Mouse (Mus musculus): ENCODE results near the gene Cpsf6. TPM values are rescaled to one million over a fixed set of nuclear protein-coding genes. Genes with fewer than 3 reads are reported as not detected.
A peak's percentile ranks its signal among the peaks of the same experiment; 100 is the strongest.
"Not testable (repeated sequence)": the region's sequence is repeated elsewhere in the genome, so short reads cannot be mapped to it uniquely, and the experiment has no call there.

Gene Cpsf6
- total RNA-seq, 2 experiments from 2014 or later: 79.2 to 83.6 TPM

DNA sequence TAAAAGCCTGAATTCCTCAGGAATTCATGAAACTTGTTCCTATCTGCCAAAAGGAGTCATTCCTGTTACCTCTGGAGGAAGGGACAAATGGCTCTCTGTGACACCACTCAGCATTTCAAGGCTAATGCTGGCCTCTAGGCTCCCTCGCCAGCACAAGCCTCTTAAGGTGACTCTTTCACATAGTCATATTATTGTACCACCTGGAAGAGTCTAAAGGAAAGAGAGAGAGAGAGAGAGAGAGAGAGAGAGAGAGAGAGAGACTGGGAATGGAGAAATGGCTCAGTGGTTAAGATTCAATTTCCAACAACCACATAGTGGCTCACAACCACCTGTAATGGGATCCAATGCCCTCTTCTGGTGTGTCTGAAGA lies 9.5 kb upstream of the Cpsf6 start:
- no peak for ATAC-seq (replicated peaks; ENCODE audit: low FRiP score, poor library complexity, severe bottlenecking)

DNA sequence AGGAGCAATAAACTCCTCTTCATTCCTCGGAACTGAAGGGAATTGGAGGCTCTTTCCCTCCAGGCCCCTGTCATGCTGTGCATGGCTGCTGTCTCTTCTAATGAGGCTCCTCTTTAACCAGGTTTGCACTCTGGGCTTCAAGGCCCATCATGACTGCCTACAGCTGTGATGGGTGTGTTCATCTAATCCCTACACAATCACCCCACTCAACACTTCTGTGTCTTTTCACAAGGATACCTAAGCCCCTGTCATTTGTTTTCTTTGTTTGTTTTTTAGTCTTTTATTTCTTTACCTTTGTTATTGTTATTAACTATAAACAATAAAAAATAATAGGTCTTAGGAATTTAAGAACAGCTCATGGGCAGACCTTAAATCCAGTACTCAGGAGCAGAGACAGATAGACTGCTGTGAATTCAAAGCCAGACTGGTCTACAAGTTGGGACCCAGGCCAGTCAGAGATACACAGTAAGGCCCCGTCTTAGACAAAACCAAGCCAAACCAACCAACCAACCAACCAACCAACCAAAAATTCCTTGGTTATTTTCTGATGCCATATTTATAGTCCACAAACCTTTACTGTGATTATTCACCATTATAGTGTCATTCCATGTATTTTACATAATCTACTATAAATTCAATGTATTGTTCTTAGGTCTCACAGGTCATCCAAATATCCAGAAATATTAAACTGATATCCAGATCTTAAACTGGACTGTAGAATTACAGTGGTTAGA lies 9.0 kb upstream of the Cpsf6 start:
- ATAC-seq (replicated peaks; ENCODE audit: low FRiP score, poor library complexity, severe bottlenecking): no peak

DNA sequence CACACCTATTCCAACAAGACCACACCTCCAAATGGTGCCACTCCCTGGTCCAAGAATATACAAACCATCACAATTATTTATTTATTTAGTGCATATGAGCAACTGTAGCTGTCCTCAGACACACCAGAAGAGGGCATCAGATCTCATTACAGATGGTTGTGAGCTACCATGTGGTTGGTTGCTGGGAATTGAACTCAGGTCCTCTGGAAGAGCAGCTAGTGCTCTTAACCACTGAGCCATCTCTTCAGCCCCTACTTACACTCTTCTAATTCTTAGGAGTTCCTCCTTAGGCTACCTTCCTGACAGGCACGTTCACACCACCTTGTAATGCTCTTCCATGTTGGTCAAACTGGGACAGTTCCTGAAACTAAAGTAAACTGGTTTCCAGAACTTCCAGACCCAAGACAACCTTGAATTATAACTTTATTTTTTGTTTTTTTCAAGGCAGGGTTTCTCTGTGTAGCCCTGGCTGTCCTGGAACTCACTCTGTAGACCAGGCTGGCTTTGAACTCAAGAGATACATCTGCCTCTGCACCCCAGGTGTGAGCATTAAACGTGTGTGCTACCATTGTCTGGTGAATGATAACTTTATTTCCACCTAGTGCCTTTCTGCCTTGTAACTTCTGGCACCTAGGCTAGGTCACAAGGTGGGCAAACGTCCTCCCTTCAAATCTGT lies 8.3 kb upstream of the Cpsf6 start:
- ATAC-seq (replicated peaks; ENCODE audit: low FRiP score, poor library complexity, severe bottlenecking): not testable (repeated sequence)

DNA sequence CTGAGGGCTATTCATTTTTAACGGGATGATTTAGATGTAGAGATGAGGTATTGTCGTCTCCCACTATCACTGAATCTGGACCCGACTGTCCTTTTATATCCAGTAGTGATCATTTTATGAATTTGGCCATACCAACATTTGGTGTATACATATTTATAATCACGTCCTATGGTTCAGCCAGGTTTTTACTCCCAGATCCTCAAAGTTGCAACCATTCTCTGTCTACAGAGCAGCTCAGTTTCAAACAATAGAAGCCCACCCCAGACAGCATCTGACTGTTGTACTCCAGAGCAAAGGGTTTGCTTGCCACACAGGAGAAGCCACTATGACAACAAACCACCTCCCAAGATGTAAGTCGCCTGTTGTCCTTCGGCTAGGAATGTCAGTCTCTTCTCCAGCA lies 7.2 kb upstream of the Cpsf6 start:
- no peak for ATAC-seq (replicated peaks; ENCODE audit: low FRiP score, poor library complexity, severe bottlenecking)

DNA sequence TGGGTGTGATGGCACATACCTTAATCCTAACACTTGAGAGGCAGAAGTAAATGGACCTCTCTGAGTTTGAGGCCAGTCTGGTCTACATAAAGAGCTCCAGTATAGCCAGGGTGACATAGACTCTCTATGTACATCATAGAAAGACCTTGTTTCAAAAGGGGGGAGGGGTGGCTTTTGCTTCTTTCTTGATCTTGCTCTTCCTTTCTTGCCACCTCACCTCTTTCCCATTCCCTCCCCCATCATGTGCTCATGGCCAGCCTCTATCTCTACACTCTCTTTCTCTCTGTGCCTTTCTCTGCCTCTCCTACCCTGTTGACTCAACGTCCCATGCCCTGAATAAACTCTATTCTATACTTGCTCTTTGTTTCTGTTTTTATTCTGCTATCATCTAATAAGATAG lies 6.4 kb upstream of the Cpsf6 start:
- no peak for ATAC-seq (replicated peaks; ENCODE audit: low FRiP score, poor library complexity, severe bottlenecking)

- ATAC-seq (replicated peaks; ENCODE audit: low FRiP score, poor library complexity, severe bottlenecking): no peak
Measured at GRCm38 (mm10) chr10:117385431-117385830, 5.6 kb upstream of the Cpsf6 start.

GRCm38 (mm10) chr10:117385086-117385430 lies 5.2 kb upstream of the Cpsf6 start:
- ATAC-seq (replicated peaks; ENCODE audit: low FRiP score, poor library complexity, severe bottlenecking): no peak

- no peak for ATAC-seq (replicated peaks; ENCODE audit: low FRiP score, poor library complexity, severe bottlenecking)
Measured at GRCm38 (mm10) chr10:117384386-117385085, 4.7 kb upstream of the Cpsf6 start.

DNA sequence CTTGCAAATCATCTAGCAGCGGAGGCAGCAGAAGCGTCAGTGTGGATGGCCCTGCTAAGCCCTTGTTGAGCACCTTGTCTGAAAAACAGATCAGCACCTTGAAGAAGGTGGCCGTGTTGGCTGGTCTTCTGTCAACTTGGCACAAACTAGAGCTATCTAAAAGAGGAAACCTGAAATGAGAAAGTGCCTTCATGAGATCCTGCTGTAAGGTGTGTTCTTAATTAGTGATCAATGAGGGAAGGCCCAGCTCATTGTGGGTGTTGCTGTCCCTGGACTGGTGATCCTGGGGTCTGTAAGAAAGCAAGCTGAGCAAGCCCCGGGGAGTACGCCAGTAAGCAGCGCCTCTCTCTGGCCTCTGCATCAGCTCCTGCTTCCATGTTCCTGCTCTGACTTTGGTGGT lies 4.1 kb upstream of the Cpsf6 start:
- no peak for ATAC-seq (replicated peaks; ENCODE audit: low FRiP score, poor library complexity, severe bottlenecking)

- no peak for ATAC-seq (replicated peaks; ENCODE audit: low FRiP score, poor library complexity, severe bottlenecking)
Measured at GRCm38 (mm10) chr10:117382996-117383550, 3.3 kb upstream of the Cpsf6 start.

DNA sequence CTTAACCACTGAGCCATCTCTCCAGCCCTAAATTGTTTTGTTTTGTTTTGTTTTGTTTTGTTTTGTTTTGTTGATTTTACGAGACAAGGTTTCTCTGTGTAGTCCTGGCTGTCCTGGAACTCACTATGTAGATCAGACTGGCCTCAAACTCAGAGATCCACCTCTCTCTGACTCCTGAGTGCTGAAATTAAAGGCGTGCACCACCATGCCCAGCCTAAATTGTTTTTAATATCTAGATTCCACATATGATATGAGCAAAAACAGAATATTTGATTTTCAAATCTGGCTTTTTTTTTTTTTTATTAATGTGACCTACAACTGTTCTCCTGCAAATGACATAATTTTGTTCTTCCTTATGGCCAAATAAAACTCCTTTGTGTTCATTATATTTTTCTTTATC lies 2.3 kb upstream of the Cpsf6 start:
- ATAC-seq (replicated peaks; ENCODE audit: low FRiP score, poor library complexity, severe bottlenecking): no peak

- ATAC-seq (replicated peaks; ENCODE audit: low FRiP score, poor library complexity, severe bottlenecking): no peak
Measured at GRCm38 (mm10) chr10:117380721-117381570, 1.1 kb upstream of the Cpsf6 start.

GRCm38 (mm10) chr10:117379441-117379840 lies 374 bp downstream of the Cpsf6 start:
- ATAC-seq (replicated peaks; ENCODE audit: low FRiP score, poor library complexity, severe bottlenecking): no peak

GRCm38 (mm10) chr10:117378642-117379041 lies 1.2 kb downstream of the Cpsf6 start:
- no peak for ATAC-seq (replicated peaks; ENCODE audit: low FRiP score, poor library complexity, severe bottlenecking)

DNA sequence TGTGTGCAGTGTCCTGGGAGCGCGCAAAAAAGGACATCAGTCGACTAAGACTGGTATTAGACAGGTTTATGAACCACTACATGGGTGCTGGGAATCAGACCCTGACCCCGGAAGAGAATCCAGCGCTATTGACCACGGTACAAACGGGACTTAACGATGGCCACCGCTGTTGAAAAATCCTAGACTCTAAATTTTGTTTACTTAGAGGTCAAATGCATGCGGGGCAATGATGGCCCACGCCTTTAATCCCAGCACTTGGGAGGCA lies 1.6 kb downstream of the Cpsf6 start:
- ATAC-seq (replicated peaks; ENCODE audit: low FRiP score, poor library complexity, severe bottlenecking): no peak

GRCm38 (mm10) chr10:117377431-117378290 lies 2.2 kb downstream of the Cpsf6 start:
- 0 out of 2 replicates have a peak, but pooled peaks have one; percentile 6 for ATAC-seq (replicated peaks; ENCODE audit: low FRiP score, poor library complexity, severe bottlenecking)

DNA sequence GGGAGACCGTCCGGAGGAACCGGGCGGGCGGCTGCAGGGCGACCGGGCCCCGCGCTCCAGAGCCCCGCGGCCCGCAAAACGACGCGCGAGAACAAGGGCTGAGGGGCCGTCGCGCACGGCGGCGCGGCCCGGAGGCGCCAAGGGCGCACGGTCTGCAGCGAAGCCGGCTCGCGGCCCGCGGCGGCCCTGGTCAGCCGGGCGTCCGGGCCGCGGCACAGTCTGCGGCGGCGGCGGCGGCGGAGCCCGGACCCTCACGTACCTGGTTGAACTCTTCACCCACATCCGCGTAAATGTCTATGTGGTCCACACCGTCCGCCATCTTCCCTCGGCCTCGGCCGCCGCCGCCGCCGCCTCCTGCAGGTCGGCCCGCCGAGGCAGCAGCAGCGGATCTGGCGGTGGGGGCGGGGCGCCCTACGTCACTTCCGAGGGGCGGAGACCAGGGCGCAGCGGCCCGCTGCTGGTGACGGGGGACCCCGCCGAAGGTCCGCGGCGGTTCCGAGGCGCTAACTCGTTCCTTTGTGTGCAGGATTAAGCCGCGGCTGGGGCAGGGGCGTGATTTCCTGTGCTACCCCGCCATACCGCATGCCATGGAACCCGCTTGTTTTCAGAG lies 3.1 kb downstream of the Cpsf6 start:
- ATAC-seq (replicated peaks; ENCODE audit: low FRiP score, poor library complexity, severe bottlenecking): peak; percentile 97

- peak; percentile 52 for ATAC-seq (replicated peaks; ENCODE audit: low FRiP score, poor library complexity, severe bottlenecking)
Measured at GRCm38 (mm10) chr10:117375841-117376579, 3.8 kb downstream of the Cpsf6 start.
